1 mouse cellular context compared by ENCODE assay signal in the genomic region with DNA sequence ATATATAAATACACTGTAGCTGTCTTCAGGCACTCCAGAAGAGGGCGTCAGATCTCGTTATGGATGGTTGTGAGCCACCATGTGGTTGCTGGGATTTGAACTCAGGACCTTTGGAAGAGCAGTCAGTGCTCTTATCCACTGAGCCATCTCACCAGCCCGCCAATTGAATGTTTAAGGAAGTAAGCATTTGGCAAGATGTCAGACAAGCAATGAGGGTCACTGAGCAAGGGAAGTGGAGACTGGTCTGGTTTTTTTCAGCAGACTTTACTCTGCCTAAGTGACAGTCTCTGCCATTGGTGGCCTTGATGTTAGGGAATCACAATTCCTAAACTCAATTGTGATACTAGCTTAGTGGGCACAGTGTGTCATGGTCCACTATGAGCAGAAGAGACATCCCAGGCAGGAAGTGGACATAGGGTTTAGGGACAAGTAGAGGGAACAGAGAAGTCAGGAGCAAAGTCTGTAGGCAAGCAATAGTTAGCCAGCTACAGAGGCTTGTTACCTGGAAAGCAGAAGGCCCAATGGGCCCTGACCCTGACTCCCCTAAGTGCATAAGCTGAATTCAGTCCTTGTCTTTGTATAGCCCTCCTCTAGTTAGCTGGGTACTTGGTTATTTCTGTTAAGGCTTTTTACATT.
TF ChIP-seq lines count a peak whose summit lies in the region.

No protein-coding gene starts in this region.

TF ChIP-seq in CH12.LX, 34 proteins besides CTCF, POLR2A, EP300 and RAD21:
- TF ChIP-seq TBP (conservative IDR thresholded peaks at IDR 0.05; ENCODE audit: low read depth, low read length) (0 out of 2 replicates have a peak, but pooled peaks have one; percentile 28), IRF4 (IDR thresholded peaks at IDR 0.05; ENCODE audit: low read depth, low read length) (no peak)
